Mouse (Mus musculus) CH12.LX (cell line): Measurements from ENCODE around the gene Znrf3.

ENCODE experiments used
- MAFK ChIP-seq: IDR thresholded peaks from 2 replicates; pipeline ENCODE4 v1.6.1; 2011; ENCODE audit warnings: low read length, improper control_type of control experiment; ENCODE audit not compliant: insufficient replicate concordance
- POLR2A ChIP-seq: IDR thresholded peaks from 2 replicates; pipeline ENCODE4 v1.6.1; 2011; ENCODE audit warnings: low read depth, mild to moderate bottlenecking, improper control_type of control experiment, low read length
- SIN3A ChIP-seq: IDR thresholded peaks from 2 replicates; pipeline ENCODE4 v1.6.1; 2012; ENCODE audit warnings: low read length, improper control_type of control experiment, inconsistent platforms
- TBP ChIP-seq: conservative IDR thresholded peaks from 2 replicates; pipeline ENCODE4 v1.6.1; 2011; ENCODE audit warnings: low read depth, low read length, improper control_type of control experiment
- ZC3H11A ChIP-seq: IDR thresholded peaks from 2 replicates; pipeline ENCODE4 v1.6.1; 2012; ENCODE audit warnings: low read depth, mild to moderate bottlenecking, inconsistent platforms, low read length, improper control_type of control experiment
- ZNF384 ChIP-seq: IDR thresholded peaks from 2 replicates; pipeline ENCODE4 v1.6.1; 2012; ENCODE audit warnings: low read depth, low read length, improper control_type of control experiment, inconsistent platforms

DNA sequence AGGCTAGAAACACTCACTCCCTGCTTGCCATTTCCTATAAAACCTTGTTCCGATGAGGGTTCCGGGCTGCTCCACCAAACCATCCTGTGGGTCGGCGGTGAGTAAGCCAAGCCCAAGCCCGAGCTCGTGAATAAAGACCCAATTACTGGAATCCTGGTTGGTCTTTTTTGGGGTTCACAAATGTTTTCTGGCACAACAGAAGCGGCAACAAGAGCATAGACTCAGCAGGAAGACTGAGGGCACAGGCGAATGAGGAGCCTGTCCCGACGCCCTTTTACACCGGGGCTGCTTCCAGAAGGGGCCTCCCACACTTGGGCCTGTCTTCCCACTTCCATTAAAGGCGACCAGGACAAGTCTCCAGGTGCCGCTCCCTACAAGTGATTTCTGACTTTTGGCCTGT is 37.9 kb upstream of the Znrf3 start:
- no peak for TF ChIP-seq TBP
- no peak for TF ChIP-seq ZNF384
- no peak for TF ChIP-seq ZC3H11A
- TF ChIP-seq POLR2A = no peak
- TF ChIP-seq SIN3A = no peak
- no peak for TF ChIP-seq MAFK
